Comparison of ENCODE assay signal across 12 mouse cellular contexts in the genomic region with DNA sequence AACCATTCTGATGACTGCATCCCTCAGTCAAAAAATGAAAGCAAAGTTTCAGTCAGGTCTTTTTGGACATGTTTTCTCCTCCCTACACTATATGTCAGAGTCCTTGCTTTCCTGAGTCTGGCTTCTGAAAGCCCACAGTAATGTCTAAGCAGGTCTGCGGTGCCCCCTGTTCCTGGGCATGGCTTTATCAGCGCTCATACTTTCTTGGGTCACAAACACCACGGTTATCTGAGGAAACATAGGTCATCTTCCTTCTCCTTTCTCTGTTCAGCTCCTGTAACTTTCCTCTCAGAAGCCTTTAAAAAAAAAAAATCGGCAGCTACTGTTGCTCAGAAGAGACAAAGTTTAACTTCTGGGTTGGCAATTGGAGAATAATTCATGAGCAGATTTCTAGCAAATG. TPM values are rescaled to one million over a fixed set of nuclear protein-coding genes. Genes with fewer than 3 reads are reported as not detected.
DNase-seq lines count a peak whose midpoint lies in the region; ATAC-seq and TF ChIP-seq lines count a peak whose summit lies in the region.
"Had no signal": no experiment of that assay in that cellular context is flagged by ENCODE, and none has a peak within 500 bp of the region (broad histone marks: within the 10 kb centered on the region; RNA-seq: fewer than 3 reads in every experiment).

No protein-coding gene starts in this region.

- no peaks in the 10 kb centered on the region for H3K9me3 ChIP-seq in lung, embryonic 15.5 days
- H3K9me3 ChIP-seq: embryonic facial prominence, embryonic 13.5 days had no signal

- H3K27ac ChIP-seq in heart, adult 2 months = peak overlapping the region; percentile 36
- H3K27ac ChIP-seq in lung, embryonic 15.5 days = peak overlapping the region; percentile 51; the same call in 1 of the 2 replicates
- peak overlapping the region; percentile 48 for H3K27ac ChIP-seq in macrophage
- H3K27ac ChIP-seq: embryonic facial prominence, embryonic 13.5 days had no signal

- DNase-seq in heart, adult 2 months = no peak
- no peak for DNase-seq in heart, adult 8-10 months (ENCODE audit: low spot score)
- DNase-seq in lung, postnatal 25 days (ENCODE audit: low spot score) = no peak
- DNase-seq in brain, embryonic 14.5 days (ENCODE audit: low read depth) = peak; percentile 7
- no peak for DNase-seq in left cerebral cortex, postnatal 36 days (ENCODE audit: low spot score in 2 of 2)
- DNase-seq in embryo, embryonic 10.5 days (ENCODE audit: low spot score) = no peak
- DNase-seq: gastrocnemius, postnatal 14 days; kidney, postnatal 14 days; retina, postnatal 1 day had no signal

- TF ChIP-seq CTCF in heart, adult 2 months (IDR thresholded peaks at IDR 0.05) = no peak
- TF ChIP-seq CTCF in brain, embryonic 14.5 days (IDR thresholded peaks at IDR 0.05; ENCODE audit: borderline replicate concordance, extremely low read depth, insufficient read depth, insufficient read length) = no peak

- peaks cover 46% of the 10 kb centered on the region for H3K36me3 ChIP-seq in heart, adult 2 months (ENCODE audit: control insufficient read depth, insufficient read depth, low read length)
- H3K36me3 ChIP-seq in lung, embryonic 15.5 days = no peaks in the 10 kb centered on the region; the same call in 1 of the 2 replicates
- H3K36me3 ChIP-seq in macrophage (ENCODE audit: inconsistent target) = peaks cover 58% of the 10 kb centered on the region

- H3K79me2 ChIP-seq in heart, adult 2 months (replicated peaks; ENCODE audit: control insufficient read depth, insufficient read depth, low read length) = no peaks in the 10 kb centered on the region
- peaks cover 100% of the 10 kb centered on the region for H3K79me2 ChIP-seq in macrophage (ENCODE audit: inconsistent target)

- TF ChIP-seq EP300 in heart, adult 2 months (IDR thresholded peaks at IDR 0.05; ENCODE audit: insufficient read depth, low read depth, low read length) = no peak

- H3K4me2 ChIP-seq in lung, embryonic 15.5 days = 0 out of 2 replicates have a peak overlapping the region, but pooled peaks have one; percentile 7
- H3K4me2 ChIP-seq: embryonic facial prominence, embryonic 13.5 days had no signal

- intact Hi-C loops in heart, adult 2 months (cut with DNase I) = no loop called here
- intact Hi-C loops in left cerebral cortex, postnatal 36 days (cut with DNase I) = loop anchor here (5.0 to 10.0 kb wide), 3 partner anchors 543 to 1315 kb away; no protein-coding TSS in a partner anchor

- H3K4me3 ChIP-seq in heart, adult 2 months = no peak overlapping the region
- H3K4me3 ChIP-seq in lung, embryonic 15.5 days = no peak overlapping the region
- no peak overlapping the region for H3K4me3 ChIP-seq in macrophage (ENCODE audit: inconsistent target)
- H3K4me3 ChIP-seq: embryonic facial prominence, embryonic 13.5 days had no signal

- ATAC-seq in lung, embryonic 15.5 days (ENCODE audit: borderline replicate concordance, extremely low read depth, low FRiP score, low TSS enrichment) = no peak

- TF ChIP-seq POLR2A in heart, adult 2 months (IDR thresholded peaks at IDR 0.05; ENCODE audit: insufficient read depth, low read depth, low read length) = no peak
- no peak for TF ChIP-seq POLR2A in brain, embryonic 14.5 days (IDR thresholded peaks at IDR 0.05; ENCODE audit: borderline replicate concordance, extremely low read depth, insufficient read depth, insufficient read length, poor library complexity, severe bottlenecking)

- no peak overlapping the region for H3K9ac ChIP-seq in heart, adult 2 months (ENCODE audit: low read depth, low read length)
- H3K9ac ChIP-seq in lung, embryonic 15.5 days = no peak overlapping the region
- H3K9ac ChIP-seq: embryonic facial prominence, embryonic 13.5 days had no signal

- no peaks in the 10 kb centered on the region for H3K27me3 ChIP-seq in heart, adult 2 months (ENCODE audit: control insufficient read depth, insufficient read depth, low read length)
- H3K27me3 ChIP-seq in lung, embryonic 15.5 days = no peaks in the 10 kb centered on the region

- H3K4me1 ChIP-seq in heart, adult 2 months (ENCODE audit: control insufficient read depth, insufficient read depth, low read length) = peaks cover 21% of the 10 kb centered on the region
- H3K4me1 ChIP-seq in lung, embryonic 15.5 days = peaks cover 57% of the 10 kb centered on the region

- WGBS in heart, adult 2 months = 30% methylated on average over 4 of the region's 4 CpGs
- WGBS in lung, embryonic 15.5 days = 50% methylated on average over 4 of the region's 4 CpGs
- WGBS in macrophage (ENCODE audit: missing documents) = 31% methylated on average over 4 of the region's 4 CpGs

RNA-seq across cellular contexts. Expression of gene Zeb2, which starts 17.2 kb away (rescaled TPM):
- 10 to 100 TPM; 46.7 to 50.0 TPM for total RNA-seq in heart, adult 2 months (2021)
- polyA plus RNA-seq in heart, adult 2 months (2012; rRNA removed) = 16.5 and 34.3 TPM in 2 replicates
- total RNA-seq in heart, adult 8-10 months (2022) = 10 to 100 TPM; 41.1 to 54.9 (median 50.8) TPM
- polyA plus RNA-seq in lung, embryonic 15.5 days (2015; fragmentation: Nextera tagmentation; extraction: Ambion mirVana) = 79.9 and 94.7 TPM in 2 replicates
- polyA plus RNA-seq in brain, embryonic 14.5 days (2012; rRNA removed) = 33.3 and 46.5 TPM in 2 replicates
- 1,000 to 10,000 TPM; 2,413 to 6,939 (median 3,772) TPM for total RNA-seq in macrophage (2018; cell fraction: chromatin; rRNA removed)
- total RNA-seq in macrophage (2018; cell fraction: cytosol; rRNA removed) = 100 to 1,000 TPM; 305 to 558 (median 425) TPM
- total RNA-seq in macrophage (2018; cell fraction: nucleus; rRNA removed) = 1,000 to 10,000 TPM; 1,334 to 4,677 (median 2,196) TPM
- polyA plus RNA-seq in macrophage (2018) = 134 to 164 TPM (median 138 TPM) in 3 replicates
- total RNA-seq in left cerebral cortex, postnatal 36 days (2021) = 100 to 1,000 TPM; 166 to 196 TPM
